Mouse (Mus musculus) spleen, adult 2 months (tissue): ENCODE results near the gene Fbxo11. TPM values are rescaled to one million over a fixed set of nuclear protein-coding genes. Genes with fewer than 3 reads are reported as not detected.
"Not testable (repeated sequence)": the region's sequence is repeated elsewhere in the genome, so short reads cannot be mapped to it uniquely, and the experiment has no call there.

ENCODE experiments used
- DNase-seq, 2 experiments: peaks; one replicate each; pipeline versions ENCODE4 v3.0.0 to v3.0.0-alpha.2; 2012 to 2021; ENCODE audit warnings: low spot score in 2 of 2, low read depth in 1 of 2
- H3K27ac ChIP-seq: fragments of 200-500 bp; 2 replicates; pipeline ENCODE4 v1.5.1; 2012; ENCODE audit warnings: low read length, inconsistent platforms; ENCODE audit not compliant: insufficient read depth
- H3K27me3 ChIP-seq: fragments of 200-500 bp; 2 replicates; pipeline ENCODE4 v1.6.1; 2012; ENCODE audit warnings: mild to moderate bottlenecking, moderate library complexity, low read length, inconsistent platforms; ENCODE audit not compliant: control insufficient read depth, insufficient read depth
- H3K36me3 ChIP-seq: fragments of 200-500 bp; 2 replicates; pipeline ENCODE4 v1.6.1; 2012; ENCODE audit warnings: mild to moderate bottlenecking, low read length, inconsistent platforms; ENCODE audit not compliant: control insufficient read depth, insufficient read depth
- H3K4me1 ChIP-seq: fragments of 200-500 bp; 2 replicates; pipeline ENCODE4 v1.6.1; 2011; ENCODE audit warnings: inconsistent platforms; ENCODE audit not compliant: control insufficient read depth, insufficient read depth, insufficient read length
- H3K4me3 ChIP-seq: fragments of 200-500 bp; 2 replicates; pipeline ENCODE4 v1.5.1; 2011; ENCODE audit warnings: mild to moderate bottlenecking, inconsistent platforms; ENCODE audit not compliant: insufficient read depth, insufficient read length; ENCODE audit errors: extremely low read depth
- CTCF ChIP-seq: fragments of 200-500 bp; IDR thresholded peaks from 2 replicates; pipeline ENCODE4 v1.5.1; 2011; ENCODE audit warnings: mild to moderate bottlenecking, inconsistent platforms; ENCODE audit not compliant: insufficient read depth, insufficient read length, insufficient replicate concordance; ENCODE audit errors: extremely low read depth
- POLR2A ChIP-seq: fragments of 200-500 bp; IDR thresholded peaks from 2 replicates; pipeline ENCODE4 v1.6.1; 2011; ENCODE audit warnings: low read depth, low read length, inconsistent platforms
- WGBS: fragments of 180-500 bp; shearing (Covaris S2); methylation state at CpG from one replicate; pipeline ENCODE4 v1.1.7; 2018; 5-methylcytosine and 5-hydroxymethylcytosine counted together
- polyA plus RNA-seq: library from polyadenylated mRNA; depleted of rRNA; stranded (reverse); fragments of >200 nt; gene quantifications from 2 replicates; pipeline ENCODE4 v1.2.3, GENCODE M21; 2012

The Fbxo11 gene
- polyA plus RNA-seq, 1 experiment = 13.6 TPM

DNA sequence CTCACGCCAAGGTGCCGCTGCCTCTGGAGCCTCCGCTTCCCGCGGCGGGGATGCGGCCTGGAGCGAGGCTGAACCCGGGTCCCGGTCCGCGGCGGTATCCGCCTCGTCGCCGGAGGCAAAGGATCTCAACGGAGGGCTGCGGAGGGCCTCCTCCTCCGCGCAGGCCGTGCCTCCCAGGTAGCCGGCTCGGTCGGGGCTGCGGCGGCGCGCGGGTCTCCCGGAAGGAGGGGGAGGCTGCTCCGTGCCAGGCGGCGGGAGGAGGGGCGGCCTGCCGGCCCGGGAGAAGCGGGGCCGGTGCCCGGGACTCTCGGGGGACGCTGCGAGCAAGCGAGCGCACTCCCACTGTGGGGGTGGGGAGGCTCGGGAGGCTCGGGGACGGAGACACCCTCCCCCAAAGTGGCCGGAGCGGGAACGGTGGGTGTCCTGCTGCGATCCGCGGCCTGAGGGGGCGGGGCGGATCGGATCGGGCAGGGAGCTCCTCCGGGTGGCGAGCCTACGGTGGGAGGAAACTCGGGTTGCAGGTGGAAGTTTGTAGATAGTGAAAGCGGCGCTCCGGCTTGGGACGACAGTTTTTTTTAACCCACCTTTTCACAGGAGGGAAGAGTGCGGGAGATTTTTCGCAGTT, 89.8 kb downstream of the Fbxo11 start:
- TF ChIP-seq POLR2A (no peak), CTCF (no peak)
- H3K27me3 ChIP-seq = no peaks in the 10 kb centered on the region
- peak in 1 of 2 experiments; percentile 52 for DNase-seq
- peak overlapping the region; percentile 91 for H3K27ac ChIP-seq
- peak overlapping the region; percentile 87 for H3K4me3 ChIP-seq
- H3K4me1 ChIP-seq = peaks cover 2% of the 10 kb centered on the region; the same call in 1 of the 2 replicates
- no peaks in the 10 kb centered on the region; the same call in 1 of the 2 replicates for H3K36me3 ChIP-seq
- whole genome bisulfite sequencing = under 1% methylated on average over 63 of the region's 68 CpGs

DNA sequence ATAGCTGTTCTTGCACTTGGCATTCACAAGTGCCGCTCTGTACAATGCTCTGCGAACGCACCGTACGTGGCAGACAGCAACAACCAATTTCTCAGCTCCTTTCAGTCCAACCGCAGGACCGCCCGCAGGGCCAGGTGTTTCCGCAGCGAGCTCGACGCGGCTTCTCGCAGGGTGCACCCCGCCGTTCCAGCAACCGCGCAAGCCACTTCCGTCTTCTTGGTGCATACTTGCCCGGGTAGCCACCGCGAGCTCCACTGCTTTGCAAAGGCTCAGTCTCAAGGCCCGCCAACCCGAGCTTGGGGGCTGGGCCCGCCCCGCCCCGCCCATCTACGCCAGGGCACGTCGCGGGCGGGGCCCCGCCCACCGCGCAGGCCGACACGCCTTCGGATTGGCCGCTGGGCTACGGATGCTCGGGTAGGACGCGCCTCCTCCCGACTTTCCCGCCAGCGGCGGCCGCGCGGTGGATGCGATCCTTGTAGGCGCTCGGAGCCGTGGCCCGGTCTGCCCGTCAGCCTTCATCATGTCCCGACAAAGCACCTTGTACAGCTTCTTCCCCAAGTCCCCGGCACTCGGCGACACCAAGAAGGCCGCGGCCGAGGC, 90.4 kb downstream of the Fbxo11 start, which contains the start of gene Msh6:
TSS of gene Msh6 (plus strand) at position 434 of the 600 bp plus-strand sequence.
- peak within 1 kb of the TSS; percentile 87 for H3K4me3 ChIP-seq
- peak; percentile 93 to 97 for DNase-seq
- peak within 1 kb of the TSS; percentile 91 for H3K27ac ChIP-seq
- WGBS = under 1% methylated on average over 63 of the region's 63 CpGs
- no peaks in the 10 kb centered on the region; the same call in 1 of the 2 replicates for H3K36me3 ChIP-seq
- no peaks in the 10 kb centered on the region for H3K27me3 ChIP-seq
- no peak for TF ChIP-seq CTCF
- peak; percentile 59; the same call in 1 of the 2 replicates for TF ChIP-seq POLR2A
- peaks cover 2% of the 10 kb centered on the region; the same call in 1 of the 2 replicates for H3K4me1 ChIP-seq

GRCm38 (mm10) chr17:87973261-87974167, 91.6 kb downstream of the Fbxo11 start:
- no peak for TF ChIP-seq CTCF
- TF ChIP-seq POLR2A = no peak
- no peak overlapping the region for H3K4me3 ChIP-seq
- H3K36me3 ChIP-seq = no peaks in the 10 kb centered on the region; the same call in 1 of the 2 replicates
- no peak overlapping the region for H3K27ac ChIP-seq
- H3K27me3 ChIP-seq = no peaks in the 10 kb centered on the region
- peaks cover 2% of the 10 kb centered on the region; the same call in 1 of the 2 replicates for H3K4me1 ChIP-seq
- WGBS = 86% methylated on average over 10 of the region's 10 CpGs
- DNase-seq = no peak

GRCm38 (mm10) chr17:87972856-87973255, 92.2 kb downstream of the Fbxo11 start:
- 92% methylated on average over 5 of the region's 5 CpGs for WGBS
- no peak overlapping the region for H3K27ac ChIP-seq
- H3K4me1 ChIP-seq = peaks cover 2% of the 10 kb centered on the region; the same call in 1 of the 2 replicates
- H3K36me3 ChIP-seq = no peaks in the 10 kb centered on the region; the same call in 1 of the 2 replicates
- H3K4me3 ChIP-seq = no peak overlapping the region
- H3K27me3 ChIP-seq = no peaks in the 10 kb centered on the region; the same call in 1 of the 2 replicates
- no peak for DNase-seq
- no peak for TF ChIP-seq POLR2A
- no peak for TF ChIP-seq CTCF

DNA sequence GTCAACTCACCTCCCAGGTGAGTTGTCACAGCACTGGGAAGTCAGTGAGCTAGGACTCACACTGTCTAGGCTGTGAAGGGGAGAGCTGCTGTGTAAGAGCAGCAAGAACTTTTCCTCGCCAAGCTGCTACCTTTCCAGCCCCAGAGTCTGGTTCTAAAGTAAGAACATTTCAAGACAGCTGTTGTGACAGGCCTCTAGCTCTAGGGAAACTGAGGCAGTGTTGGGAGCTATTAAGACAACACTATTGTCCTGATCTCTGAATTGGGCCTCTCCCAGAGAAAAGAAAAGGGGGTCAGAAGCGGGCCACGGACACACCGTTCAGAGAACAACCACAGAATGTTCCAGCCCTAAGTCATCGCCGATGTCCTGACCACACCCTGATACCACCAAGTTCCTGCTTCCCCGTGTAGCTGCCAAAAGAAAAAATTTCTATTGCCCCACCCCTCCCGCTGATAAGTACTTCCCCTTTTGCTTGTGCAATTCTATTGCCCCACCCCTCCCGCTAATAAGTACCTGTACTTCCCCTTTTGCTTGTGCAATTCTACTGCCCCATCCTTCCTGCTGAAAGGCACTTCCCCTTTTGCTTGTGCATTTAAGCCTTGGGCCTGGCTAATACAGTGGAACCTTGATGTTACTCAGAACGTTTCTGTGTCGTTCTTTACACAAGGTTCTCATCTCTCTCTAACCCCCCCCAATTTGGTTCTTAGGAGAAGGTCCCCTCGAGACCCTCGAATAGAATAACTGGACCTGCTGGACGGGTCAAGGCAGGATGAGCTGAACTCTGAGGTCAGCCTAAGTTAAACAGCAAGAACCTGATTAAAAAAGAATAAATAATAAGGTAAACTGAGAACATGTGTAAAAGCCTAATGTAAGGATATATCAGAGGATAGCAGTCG, 93.1 kb downstream of the Fbxo11 start:
- WGBS = 61% methylated on average over 15 of the region's 15 CpGs
- H3K27me3 ChIP-seq, DNase-seq, H3K36me3 ChIP-seq, H3K4me1 ChIP-seq, H3K4me3 ChIP-seq: not testable (repeated sequence)
- H3K27ac ChIP-seq = peak overlapping the region; percentile 48; the same call in 1 of the 2 replicates

- not testable (repeated sequence) for DNase-seq, H3K4me1 ChIP-seq
- WGBS = 76% methylated on average over 6 of the region's 8 CpGs
Observed at GRCm38 (mm10) chr17:87968483-87968926, 96.6 kb downstream of the Fbxo11 start.

More at GRCm38 (mm10) chr17:87968483-87968926, 96.6 kb downstream of the Fbxo11 start:
- not testable (repeated sequence) for H3K27me3 ChIP-seq, H3K36me3 ChIP-seq, H3K27ac ChIP-seq, H3K4me3 ChIP-seq
